Mouse (Mus musculus) embryonic fibroblast, embryonic 13.5 days (primary cell): ENCODE measurements at regions not wholly inside any gene's neighbourhood (a gene's known extent, or its start where the extent isn't known, plus 50 kb on each side); places are given as distances from the start of the nearest gene placed in this dataset.

ENCODE experiments used
- H3K27ac ChIP-seq: 2 replicates; pipeline ENCODE4 v1.5.1; 2012; ENCODE audit warnings: low read length, control low read depth, inconsistent platforms; ENCODE audit not compliant: insufficient read depth
- H3K4me1 ChIP-seq: 2 replicates; pipeline ENCODE4 v1.6.1; 2011; ENCODE audit warnings: low read length; ENCODE audit not compliant: control insufficient read depth, insufficient read depth
- H3K4me3 ChIP-seq: 2 replicates; pipeline ENCODE4 v1.5.1; 2011; ENCODE audit warnings: mild to moderate bottlenecking, control low read depth, low read length; ENCODE audit not compliant: insufficient read depth
- CTCF ChIP-seq: IDR thresholded peaks from 2 replicates; pipeline ENCODE4 v1.5.1; 2011; ENCODE audit warnings: mild to moderate bottlenecking, control low read depth, low read length, moderate library complexity, borderline replicate concordance; ENCODE audit not compliant: insufficient read depth
- POLR2A ChIP-seq: IDR thresholded peaks from 2 replicates; pipeline ENCODE4 v1.6.1; 2011; ENCODE audit warnings: low read depth, mild to moderate bottlenecking, control low read depth, low read length, moderate library complexity

DNA sequence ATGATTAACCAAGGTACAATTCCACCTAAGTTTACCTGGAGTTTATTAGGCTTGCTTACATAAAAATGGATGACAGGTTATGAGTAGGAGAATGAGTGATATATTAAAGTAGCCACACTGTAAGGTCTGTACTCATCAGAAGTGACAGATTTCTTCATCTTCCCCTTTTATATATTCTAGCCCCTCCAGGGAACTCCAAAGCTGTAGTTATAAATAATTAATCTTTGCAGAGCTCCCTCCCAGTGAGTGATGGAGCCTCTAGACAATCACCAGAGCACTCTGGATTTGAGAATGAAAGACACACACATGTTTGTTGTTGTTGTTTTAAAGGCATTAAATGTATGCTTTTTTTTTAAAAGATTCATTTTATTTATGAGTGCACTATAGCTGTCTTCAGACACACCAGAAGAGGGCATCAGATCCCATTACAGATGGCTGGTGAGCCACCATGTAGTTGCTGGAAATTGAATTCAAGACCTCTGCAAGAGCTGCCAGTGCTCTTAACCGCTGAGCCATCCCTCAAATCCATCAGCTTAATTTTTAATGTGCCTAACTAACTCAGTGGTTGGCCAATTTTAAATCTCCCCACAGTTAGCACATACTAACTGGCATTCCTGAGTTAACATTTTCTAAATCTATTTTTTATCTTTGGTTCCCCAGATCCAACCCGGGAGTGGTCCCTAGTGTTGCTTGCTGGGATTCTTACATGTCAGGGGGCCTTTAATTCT lies 273.5 kb downstream of the Rnf152 start:
- no peak for TF ChIP-seq POLR2A
- no peak for TF ChIP-seq CTCF
- Histone ChIP-seq H3K4me3 (no peak overlapping the region), H3K4me1 (no peaks in the 10 kb centered on the region)

GRCm38 (mm10) chr1:105081942-105082341 lies 274.6 kb downstream of the Rnf152 start:
- no peak overlapping the region for H3K4me3 ChIP-seq
- no peaks in the 10 kb centered on the region for H3K4me1 ChIP-seq
- TF ChIP-seq POLR2A (no peak), CTCF (no peak)
- H3K27ac ChIP-seq = no peak overlapping the region

More for the DNA sequence above, 273.5 kb downstream of the Rnf152 start:
- no peak overlapping the region for H3K27ac ChIP-seq

DNA sequence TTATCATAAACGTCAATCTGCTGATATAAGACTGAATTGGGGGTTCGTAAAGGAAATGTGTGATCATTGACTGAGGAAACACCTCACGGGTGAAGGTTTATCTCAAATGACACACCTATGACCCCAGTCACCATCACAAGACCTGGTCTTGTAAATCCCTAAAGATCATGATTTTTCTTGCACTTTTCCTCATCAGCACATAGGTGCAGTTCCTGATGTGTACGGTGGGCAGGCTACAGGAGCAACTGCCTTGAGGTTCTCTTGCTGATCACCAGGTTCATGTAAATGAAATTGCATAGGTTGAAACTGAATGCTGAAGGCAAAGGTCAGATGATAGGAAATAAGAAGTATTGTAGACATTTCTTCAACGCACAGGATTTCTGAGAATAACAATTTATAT lies 277.1 kb downstream of the Rnf152 start:
- TF ChIP-seq CTCF = no peak
- no peak for TF ChIP-seq POLR2A
- H3K4me3 ChIP-seq = no peak overlapping the region
- H3K4me1 ChIP-seq = no peaks in the 10 kb centered on the region
- no peak overlapping the region for H3K27ac ChIP-seq

GRCm38 (mm10) chr1:105075728-105076127 lies 280.8 kb downstream of the Rnf152 start:
- Histone ChIP-seq H3K4me3 (no peak overlapping the region), H3K27ac (no peak overlapping the region), H3K4me1 (no peaks in the 10 kb centered on the region)
- TF ChIP-seq CTCF (no peak), POLR2A (no peak)

DNA sequence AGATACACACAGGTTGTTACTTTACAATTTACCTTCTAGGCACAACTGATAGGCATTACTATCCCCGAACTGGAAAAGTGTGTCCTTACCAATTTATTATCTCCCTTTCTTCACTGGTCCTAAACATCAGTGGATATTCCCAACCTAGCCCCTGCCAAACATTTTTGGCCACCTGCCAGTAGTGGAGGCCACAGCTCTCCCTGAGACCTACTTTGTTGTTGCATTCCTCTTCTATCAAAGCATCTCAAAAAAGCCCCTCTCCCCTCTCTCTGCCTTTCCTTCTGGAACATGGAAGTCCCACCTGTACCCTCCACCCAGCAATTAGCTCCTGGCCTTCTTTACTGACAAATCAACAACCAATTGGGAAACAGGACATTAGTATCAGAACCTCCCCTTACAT lies 282.2 kb downstream of the Rnf152 start:
- no peak overlapping the region for H3K4me3 ChIP-seq
- H3K27ac ChIP-seq = no peak overlapping the region
- no peaks in the 10 kb centered on the region for H3K4me1 ChIP-seq
- TF ChIP-seq POLR2A (no peak), CTCF (no peak)

GRCm38 (mm10) chr1:105070661-105071455 lies 285.7 kb downstream of the Rnf152 start:
- no peak overlapping the region for H3K4me3 ChIP-seq

GRCm38 (mm10) chr1:105067902-105068301 lies 288.6 kb downstream of the Rnf152 start:
- no peak overlapping the region for H3K27ac ChIP-seq
- TF ChIP-seq POLR2A (no peak), CTCF (no peak)
- no peaks in the 10 kb centered on the region for H3K4me1 ChIP-seq
- no peak overlapping the region for H3K4me3 ChIP-seq

More at GRCm38 (mm10) chr1:105070661-105071455, 285.7 kb downstream of the Rnf152 start:
- TF ChIP-seq POLR2A (no peak), CTCF (no peak)
- no peaks in the 10 kb centered on the region for H3K4me1 ChIP-seq
- H3K27ac ChIP-seq = no peak overlapping the region

GRCm38 (mm10) chr1:105067049-105067795 lies 289.3 kb downstream of the Rnf152 start:
- TF ChIP-seq POLR2A = no peak
- TF ChIP-seq CTCF = no peak
- H3K27ac ChIP-seq = no peak overlapping the region
- no peak overlapping the region for H3K4me3 ChIP-seq
- no peaks in the 10 kb centered on the region for H3K4me1 ChIP-seq

GRCm38 (mm10) chr1:105050584-105051363 lies 282.4 kb downstream of the Cdh20 start:
- no peak overlapping the region for H3K4me3 ChIP-seq

More at GRCm38 (mm10) chr1:105050584-105051363, 282.4 kb downstream of the Cdh20 start:
- no peaks in the 10 kb centered on the region for H3K4me1 ChIP-seq
- no peak overlapping the region for H3K27ac ChIP-seq
- TF ChIP-seq CTCF (no peak), POLR2A (no peak)
